Mouse (Mus musculus) midbrain, embryonic 16.5 days (tissue): ENCODE data around the gene Map4k3. TPM values are rescaled to one million over a fixed set of nuclear protein-coding genes. Genes with fewer than 3 reads are reported as not detected.
"Not testable (repeated sequence)": the region's sequence is repeated elsewhere in the genome, so short reads cannot be mapped to it uniquely, and the experiment has no call there.

Source experiments
- ATAC-seq: fragments of 200-750 bp; cut with Nextera tagmentation; 2 replicates; pipeline ENCODE4 v1.8.0; 2017; ENCODE audit warnings: moderate TSS enrichment
- H3K27ac ChIP-seq: fragments of 300-500 bp; sonication (generic); 2 replicates; pipeline ENCODE4 v1.5.1; 2014; ENCODE audit warnings: mild to moderate bottlenecking, low read length, mixed read lengths
- H3K27me3 ChIP-seq: fragments of 300-500 bp; sonication (generic); 2 replicates; pipeline ENCODE4 v1.6.1; 2014; ENCODE audit warnings: low read depth, low read length, mixed read lengths; ENCODE audit not compliant: control insufficient read depth, insufficient read depth
- H3K36me3 ChIP-seq: fragments of 300-500 bp; sonication (generic); 2 replicates; pipeline ENCODE4 v1.6.1; 2014; ENCODE audit warnings: mild to moderate bottlenecking, low read length, moderate library complexity, mixed read lengths; ENCODE audit not compliant: control insufficient read depth, insufficient read depth
- H3K4me1 ChIP-seq: fragments of 300-500 bp; sonication (generic); 2 replicates; pipeline ENCODE4 v1.6.1; 2014; ENCODE audit warnings: mild to moderate bottlenecking, low read length, mixed read lengths; ENCODE audit not compliant: control insufficient read depth, insufficient read depth
- H3K4me2 ChIP-seq: fragments of 300-500 bp; sonication (generic); 2 replicates; pipeline ENCODE4 v1.6.1; 2014; ENCODE audit warnings: mild to moderate bottlenecking, low read length, mixed read lengths
- H3K4me3 ChIP-seq: fragments of 300-500 bp; sonication (generic); 2 replicates; pipeline ENCODE4 v1.5.1; 2014; ENCODE audit warnings: low read depth, mild to moderate bottlenecking, low read length, moderate library complexity, mixed read lengths
- H3K9ac ChIP-seq: fragments of 300-500 bp; sonication (generic); 2 replicates; pipeline ENCODE4 v1.6.1; 2014; ENCODE audit warnings: low read depth, low read length, mixed read lengths
- H3K9me3 ChIP-seq: fragments of 300-500 bp; sonication (generic); replicated peaks from 2 replicates; pipeline ENCODE4 v1.6.1; 2014; ENCODE audit warnings: mild to moderate bottlenecking, low read length, mixed read lengths; ENCODE audit not compliant: control insufficient read depth, poor library complexity, severe bottlenecking
- WGBS: fragments of 180-500 bp; shearing (Covaris S2); extraction: QIAGEN DNeasy Blood & Tissue Kit; methylation state at CpG from one replicate; pipeline ENCODE4 v1.1.7; 2014; 5-methylcytosine and 5-hydroxymethylcytosine counted together
- polyA plus RNA-seq: library from polyadenylated mRNA; unstranded; fragments of >200 nt; fragmentation: Nextera tagmentation; extraction: Ambion mirVana; gene quantifications from 2 replicates; pipeline ENCODE4 v1.2.1, GENCODE M21; 2015

Map4k3 gene
- polyA plus RNA-seq, 1 experiment from 2014 or later: 21.2 TPM

DNA sequence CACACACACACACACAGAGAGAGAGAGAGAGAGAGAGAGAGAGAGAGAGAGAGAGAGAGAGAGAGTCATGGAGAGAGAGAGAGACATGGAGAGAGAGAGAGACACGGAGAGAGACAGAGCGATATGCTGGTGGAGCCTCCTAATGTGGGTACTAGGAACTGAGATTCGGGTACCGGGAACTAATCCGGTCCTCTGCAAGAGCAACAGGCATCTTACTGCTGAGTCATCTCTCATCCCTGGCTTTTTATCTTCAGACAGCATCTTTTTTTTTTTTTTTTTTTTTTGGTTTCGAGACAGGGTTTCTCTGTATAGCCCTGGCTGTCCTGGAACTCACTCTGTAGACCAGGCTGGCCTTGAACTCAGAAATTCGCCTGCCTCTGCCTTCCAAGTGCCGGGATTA is 32.9 kb upstream of the Map4k3 start:
- H3K9ac ChIP-seq, H3K36me3 ChIP-seq, ATAC-seq, H3K4me3 ChIP-seq, H3K4me2 ChIP-seq, H3K27me3 ChIP-seq, H3K27ac ChIP-seq, H3K9me3 ChIP-seq: not testable (repeated sequence)
- WGBS: 90% methylated on average over 8 of the region's 8 CpGs
- H3K4me1 ChIP-seq: peaks cover 10% of the 10 kb centered on the region

DNA sequence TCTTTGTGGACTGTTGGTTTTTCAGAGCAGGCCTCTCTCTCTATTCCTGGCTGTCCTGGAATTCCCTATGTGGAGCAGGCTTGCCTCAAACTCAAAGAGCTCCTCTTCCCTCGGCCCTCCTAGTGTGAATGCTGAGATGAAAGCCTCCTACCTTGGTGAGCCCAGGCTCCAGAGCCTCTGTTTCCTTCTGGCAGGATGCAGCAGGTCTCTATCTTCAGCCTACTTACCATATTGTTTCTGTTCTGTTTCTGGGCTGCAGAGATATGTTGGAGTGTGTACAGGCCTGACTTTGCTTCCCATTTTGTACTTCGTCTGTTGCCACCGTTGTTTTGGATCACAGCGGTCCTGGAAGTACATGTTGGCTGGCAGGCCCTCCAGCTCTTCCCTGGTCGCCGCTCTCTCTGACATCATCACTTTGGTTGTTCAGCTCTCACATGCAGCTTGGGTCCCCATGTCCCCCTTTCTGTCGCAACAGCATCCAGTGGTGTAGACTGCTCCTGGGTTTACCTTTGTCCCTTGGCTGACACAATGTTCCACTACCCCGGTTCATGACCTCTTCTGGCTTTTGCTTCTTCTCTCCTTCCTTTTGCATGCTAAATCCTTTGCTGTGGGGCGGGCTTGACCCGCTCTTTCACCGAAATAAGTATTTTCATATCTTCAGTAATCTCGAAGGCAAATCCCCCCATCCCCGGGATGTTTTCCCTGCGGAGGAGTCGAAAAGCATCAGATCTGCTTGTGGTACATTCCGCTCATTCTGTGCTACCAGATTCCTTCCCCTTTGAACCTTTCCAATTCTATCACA is 32.3 kb upstream of the Map4k3 start:
- H3K4me2 ChIP-seq: no peak overlapping the region
- H3K4me1 ChIP-seq: peaks cover 10% of the 10 kb centered on the region
- H3K4me3 ChIP-seq: no peak overlapping the region
- no peak for ATAC-seq
- H3K27ac ChIP-seq: no peak overlapping the region
- WGBS: 94% methylated on average over 16 of the region's 16 CpGs
- H3K27me3 ChIP-seq: no peaks in the 10 kb centered on the region; the same call in 1 of the 2 replicates
- H3K9me3 ChIP-seq: no peaks in the 10 kb centered on the region
- no peak overlapping the region for H3K9ac ChIP-seq
- no peaks in the 10 kb centered on the region for H3K36me3 ChIP-seq

DNA sequence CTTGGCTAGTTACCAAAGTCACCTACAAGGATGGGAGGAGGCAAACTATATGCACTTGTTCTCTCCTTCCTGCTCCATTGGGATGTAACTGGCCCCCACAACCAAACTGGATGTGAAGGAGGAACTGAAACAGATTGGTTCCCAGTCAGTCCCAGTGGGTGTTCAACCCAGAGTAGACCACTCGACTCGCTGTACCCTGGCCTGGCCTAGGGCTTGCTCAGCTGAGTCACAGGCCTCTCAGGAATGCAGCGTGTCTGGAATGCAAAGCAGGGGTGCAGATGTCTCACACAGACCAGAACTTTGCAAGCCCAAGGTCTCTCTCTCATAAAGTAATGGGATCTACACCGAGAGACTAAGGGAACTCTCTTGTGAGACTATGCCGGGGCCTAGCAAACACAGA is 27.8 kb upstream of the Map4k3 start:
- 84% methylated on average over 5 of the region's 5 CpGs for WGBS

DNA sequence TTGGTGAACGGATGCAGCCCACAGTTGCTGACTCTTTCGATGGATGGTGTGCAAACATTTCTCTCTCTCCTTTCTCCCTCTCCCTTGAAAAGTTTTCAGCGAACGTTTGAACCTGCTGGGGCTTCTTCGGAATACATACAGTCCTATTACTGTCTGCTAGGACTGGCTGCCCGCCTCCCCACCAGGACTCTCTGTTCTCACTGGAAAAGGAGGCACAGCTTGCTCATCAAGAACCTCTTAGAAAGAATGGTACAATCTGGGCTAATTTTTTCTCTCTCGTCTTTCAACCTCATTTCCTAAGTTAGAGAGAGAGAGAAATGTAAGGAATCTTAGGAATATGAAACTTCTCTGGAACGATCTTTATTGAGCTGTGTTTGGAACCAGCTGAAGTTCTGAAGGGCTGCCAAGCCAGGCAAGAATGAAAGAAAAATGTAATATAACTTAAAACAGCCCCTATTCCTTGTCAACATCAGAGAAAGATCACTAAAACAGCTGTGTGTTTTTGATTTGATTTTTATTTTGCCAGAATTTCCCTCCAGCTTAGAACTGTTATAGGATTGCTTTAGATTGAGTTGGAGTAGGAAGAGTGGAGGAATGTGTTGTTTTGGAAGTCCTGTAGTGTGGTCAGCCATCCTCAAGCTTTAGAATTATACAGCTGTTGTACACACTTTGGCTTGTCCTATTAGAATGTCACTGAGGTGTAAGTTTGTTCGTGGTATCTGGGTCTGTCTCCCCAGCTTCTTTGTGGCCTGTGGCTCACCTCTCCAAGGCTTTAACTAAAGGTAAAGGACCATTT is 27.0 kb upstream of the Map4k3 start:
- Histone ChIP-seq H3K4me2 (no peak overlapping the region), H3K9ac (no peak overlapping the region), H3K27me3 (no peaks in the 10 kb centered on the region; the same call in 1 of the 2 replicates), H3K4me3 (no peak overlapping the region), H3K27ac (no peak overlapping the region), H3K36me3 (no peaks in the 10 kb centered on the region), H3K4me1 (no peaks in the 10 kb centered on the region), H3K9me3 (no peaks in the 10 kb centered on the region)
- ATAC-seq: no peak
- WGBS: 86% methylated on average over 9 of the region's 9 CpGs

More for the DNA sequence above, 27.8 kb upstream of the Map4k3 start:
- Histone ChIP-seq H3K36me3 (no peaks in the 10 kb centered on the region), H3K27me3 (no peaks in the 10 kb centered on the region; the same call in 1 of the 2 replicates), H3K4me1 (no peaks in the 10 kb centered on the region), H3K4me2 (no peak overlapping the region), H3K4me3 (no peak overlapping the region), H3K9ac (no peak overlapping the region), H3K9me3 (no peaks in the 10 kb centered on the region), H3K27ac (no peak overlapping the region)
- no peak for ATAC-seq

DNA sequence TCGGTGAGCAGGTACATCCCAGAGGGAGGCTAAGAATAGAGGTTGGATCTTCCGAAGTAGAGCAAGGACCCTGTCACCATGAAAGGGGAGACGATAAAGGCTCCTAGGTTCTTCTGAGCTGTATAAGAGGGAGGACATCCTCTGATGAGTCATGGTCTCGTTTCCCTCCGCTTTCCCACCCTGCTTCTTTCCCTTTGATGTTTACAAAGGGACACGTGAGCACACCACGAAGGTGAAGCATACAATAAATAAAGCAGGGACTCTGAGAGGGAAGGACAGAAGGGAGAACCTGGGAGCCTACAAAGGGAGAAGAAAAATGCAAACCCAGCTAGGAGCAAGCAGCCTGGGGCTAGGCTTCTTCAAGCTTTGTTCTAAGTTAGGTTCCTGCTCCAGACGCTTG is 26.3 kb upstream of the Map4k3 start:
- no peaks in the 10 kb centered on the region for H3K4me1 ChIP-seq
- no peak overlapping the region for H3K27ac ChIP-seq
- no peaks in the 10 kb centered on the region for H3K9me3 ChIP-seq
- H3K36me3 ChIP-seq: no peaks in the 10 kb centered on the region
- H3K9ac ChIP-seq: no peak overlapping the region
- WGBS: 62% methylated on average over 8 of the region's 8 CpGs
- ATAC-seq: no peak
- H3K27me3 ChIP-seq: no peaks in the 10 kb centered on the region; the same call in 1 of the 2 replicates
- no peak overlapping the region for H3K4me3 ChIP-seq
- H3K4me2 ChIP-seq: no peak overlapping the region

DNA sequence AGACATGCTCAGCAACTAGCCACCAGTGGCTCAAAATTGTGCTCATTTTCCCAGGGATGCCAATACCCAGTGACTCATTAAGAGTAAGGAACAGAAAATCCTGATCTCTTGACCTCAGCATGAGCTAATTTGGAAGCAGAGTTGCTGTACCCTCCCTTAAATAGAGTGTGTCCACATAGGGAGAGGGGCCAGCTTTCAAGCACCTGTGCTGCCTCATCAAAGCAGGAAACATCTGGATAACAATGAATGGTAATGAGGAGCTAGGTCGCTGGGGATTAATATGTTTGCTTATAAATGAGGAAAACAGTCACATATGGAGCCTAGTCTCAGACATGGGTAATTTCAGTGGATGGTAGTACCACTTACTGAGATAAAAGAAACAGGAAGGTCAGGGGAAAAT is 24.2 kb upstream of the Map4k3 start:
- no peaks in the 10 kb centered on the region for H3K9me3 ChIP-seq
- no peaks in the 10 kb centered on the region; the same call in 1 of the 2 replicates for H3K27me3 ChIP-seq
- no peak overlapping the region for H3K27ac ChIP-seq
- no peak overlapping the region for H3K4me2 ChIP-seq
- no peak for ATAC-seq
- no peaks in the 10 kb centered on the region for H3K4me1 ChIP-seq
- no peak overlapping the region for H3K4me3 ChIP-seq
- no peak overlapping the region for H3K9ac ChIP-seq
- no peaks in the 10 kb centered on the region for H3K36me3 ChIP-seq
- 15% methylated on average over 1 of the region's 1 CpGs for WGBS

DNA sequence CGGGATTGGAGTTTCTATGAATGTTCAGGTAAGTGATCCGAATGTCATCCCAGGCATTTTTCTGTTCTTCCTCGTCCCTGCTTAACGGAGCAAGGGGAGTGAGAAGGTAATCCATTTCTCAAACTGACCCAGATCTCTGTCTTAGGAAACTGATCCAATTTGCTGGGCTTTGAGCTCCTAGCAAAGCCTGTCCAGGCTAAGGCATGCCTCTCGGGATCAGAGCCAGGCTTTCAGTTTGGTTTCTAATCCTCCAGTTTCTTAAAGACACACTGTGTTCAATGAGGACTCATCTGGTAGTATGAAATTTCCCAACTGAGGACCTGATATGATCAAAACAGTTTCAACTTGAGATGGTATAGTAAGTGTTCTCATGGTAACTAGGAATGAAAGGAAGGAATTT is 11.1 kb upstream of the Map4k3 start:
- no peak overlapping the region for H3K4me3 ChIP-seq
- no peak overlapping the region for H3K27ac ChIP-seq
- WGBS: 42% methylated on average over 5 of the region's 5 CpGs
- no peaks in the 10 kb centered on the region for H3K27me3 ChIP-seq
- H3K9ac ChIP-seq: no peak overlapping the region
- H3K9me3 ChIP-seq: no peaks in the 10 kb centered on the region
- H3K4me1 ChIP-seq: no peaks in the 10 kb centered on the region
- ATAC-seq: no peak
- no peak overlapping the region for H3K4me2 ChIP-seq
- H3K36me3 ChIP-seq: no peaks in the 10 kb centered on the region

DNA sequence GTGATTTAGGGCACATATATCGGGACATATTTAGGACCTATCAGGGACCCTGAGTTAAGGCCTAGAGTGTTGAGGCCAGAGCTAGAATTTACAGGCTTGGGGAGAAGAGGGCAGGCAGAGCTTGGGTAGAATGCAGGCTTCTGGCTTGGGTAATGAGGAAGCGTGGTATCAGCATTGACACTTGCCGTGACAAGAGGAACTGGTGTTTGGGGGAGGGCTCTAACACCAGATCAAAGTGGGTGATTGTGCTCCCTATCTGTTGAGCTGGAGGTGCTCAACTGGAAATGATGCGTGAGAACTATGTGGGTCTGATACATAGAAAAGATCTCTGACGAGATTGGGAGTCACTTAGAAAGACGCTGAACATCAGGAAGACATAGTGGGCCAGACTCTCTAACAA is 6.4 kb upstream of the Map4k3 start:
- no peaks in the 10 kb centered on the region for H3K27me3 ChIP-seq
- no peak overlapping the region for H3K27ac ChIP-seq
- 83% methylated on average over 6 of the region's 6 CpGs for WGBS
- ATAC-seq: no peak
- no peak overlapping the region for H3K4me2 ChIP-seq
- no peaks in the 10 kb centered on the region for H3K9me3 ChIP-seq
- H3K36me3 ChIP-seq: no peaks in the 10 kb centered on the region
- no peaks in the 10 kb centered on the region for H3K4me1 ChIP-seq
- no peak overlapping the region for H3K4me3 ChIP-seq
- H3K9ac ChIP-seq: no peak overlapping the region
